Mouse (Mus musculus) bone marrow, adult 2 months (tissue): Measurements from ENCODE around the gene Cd47.

Source experiments
- CTCF ChIP-seq: fragments of 200-500 bp; IDR thresholded peaks from 2 replicates; pipeline ENCODE4 v1.5.1; 2011; ENCODE audit warnings: low read length, control low read depth; ENCODE audit not compliant: control insufficient read depth, insufficient read depth
- POLR2A ChIP-seq: fragments of 200-500 bp; IDR thresholded peaks from 2 replicates; pipeline ENCODE4 v1.6.1; 2011; ENCODE audit warnings: low read depth, mild to moderate bottlenecking, control low read depth, low read length, borderline replicate concordance; ENCODE audit not compliant: control insufficient read depth

DNA sequence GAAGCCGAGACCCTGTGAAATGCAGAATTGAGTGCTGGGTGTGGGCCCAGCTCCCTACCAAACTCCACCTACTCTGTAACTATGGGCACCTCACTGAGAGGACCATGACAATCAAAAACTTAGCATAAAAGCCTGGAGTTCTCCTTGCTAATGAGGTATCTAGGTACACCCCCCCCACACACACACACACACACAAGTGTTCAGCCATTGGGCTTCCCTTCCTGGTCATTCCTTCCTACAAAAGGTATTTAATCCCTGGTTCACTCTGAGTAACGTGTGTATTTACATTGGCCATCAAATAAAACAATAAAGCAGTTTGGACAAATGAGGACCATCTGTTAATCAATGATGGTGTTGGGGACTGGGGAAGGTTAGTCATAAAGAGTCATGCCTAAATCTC lies 155.6 kb downstream of the Cd47 start:
- TF ChIP-seq POLR2A (no peak), CTCF (no peak)
